ENCODE assay signal across 8 mouse cellular contexts in the genomic region with DNA sequence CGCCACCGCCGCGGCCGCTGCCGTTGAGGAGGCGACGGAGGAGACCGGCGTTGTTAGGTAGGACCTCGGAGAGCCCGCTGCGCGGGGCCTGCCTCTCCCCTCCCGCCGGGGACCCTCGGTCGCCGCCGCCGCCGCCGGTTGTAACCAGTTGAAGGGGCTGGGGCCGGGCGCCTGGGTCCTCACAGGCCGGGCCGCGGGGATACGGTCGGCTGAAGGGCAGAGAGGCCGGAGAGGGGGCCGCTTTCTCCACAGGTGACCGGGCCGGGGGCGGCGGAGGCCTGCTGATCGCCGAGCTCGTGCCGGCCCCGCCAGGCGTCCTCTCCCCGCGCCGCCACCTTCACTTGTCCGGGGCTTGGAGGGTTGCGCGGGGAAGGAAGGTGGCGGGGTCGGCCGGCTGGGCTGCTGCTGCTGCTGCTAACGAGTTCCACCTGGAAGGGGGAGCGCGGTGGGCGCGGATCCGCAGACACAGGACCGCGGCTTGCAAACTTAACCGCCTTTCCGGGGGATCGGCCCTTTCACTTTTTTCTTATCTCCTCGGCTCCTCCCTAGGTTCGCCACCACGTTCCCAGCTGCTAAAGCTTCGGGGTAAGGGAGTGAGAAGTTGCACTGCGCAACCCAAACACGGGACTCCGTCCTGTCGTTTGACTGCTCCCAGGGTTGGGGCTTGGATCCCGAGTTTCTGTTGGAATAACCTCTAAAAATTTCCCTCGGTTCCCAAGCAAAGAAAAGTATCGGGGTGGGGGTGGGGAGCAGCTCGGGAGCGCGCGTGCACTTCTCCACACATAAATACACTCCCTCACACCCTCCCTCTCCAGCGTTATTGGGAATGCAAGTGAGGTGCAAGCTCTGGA. TPM values are rescaled to one million over a fixed set of nuclear protein-coding genes. Genes with fewer than 3 reads are reported as not detected.
DNase-seq lines count a peak whose midpoint lies in the region.

No protein-coding gene starts in this region.

- no peaks in the 10 kb centered on the region for H3K27me3 ChIP-seq in hindbrain, embryonic 10.5 days (ENCODE audit: insufficient read depth, poor library complexity, severe bottlenecking)

- H3K27ac ChIP-seq in brown adipose tissue, adult 24 weeks (replicated peaks; ENCODE audit: low read depth, low read length) = peak overlapping the region; percentile 66
- H3K27ac ChIP-seq in hindbrain, embryonic 10.5 days = peak overlapping the region; percentile 99

- DNase-seq in MN1 (ENCODE audit: low spot score) = peak; percentile 57
- DNase-seq in forelimb bud, embryonic 11.5 days (ENCODE audit: low read depth, low spot score) = peak; percentile 46
- no peak for DNase-seq in hindbrain, embryonic 10.5 days (ENCODE audit: low spot score)
- peak; percentile 37 to 43 for DNase-seq in layer of hippocampus, postnatal 14 days (ENCODE audit: low spot score in 2 of 2)
- DNase-seq in lung, postnatal 14 days = peak; percentile 48
- DNase-seq in retina, embryonic 14.5 days (ENCODE audit: low spot score) = peak; percentile 59
- peak; percentile 53 for DNase-seq in urinary bladder, postnatal 25 days (ENCODE audit: low spot score)

- H3K4me1 ChIP-seq in brown adipose tissue, adult 24 weeks (ENCODE audit: control insufficient read depth, insufficient read depth, insufficient read length, low read length) = no peaks in the 10 kb centered on the region
- H3K4me1 ChIP-seq in hindbrain, embryonic 10.5 days (replicated peaks) = peaks cover 27% of the 10 kb centered on the region

- peaks cover 10% of the 10 kb centered on the region for H3K36me3 ChIP-seq in hindbrain, embryonic 10.5 days

- H3K9me3 ChIP-seq in hindbrain, embryonic 10.5 days = no peaks in the 10 kb centered on the region

- under 1% methylated on average over 78 of the region's 78 CpGs for whole genome bisulfite sequencing in hindbrain, embryonic 10.5 days

- peak overlapping the region; percentile 72 for H3K4me3 ChIP-seq in brown adipose tissue, adult 24 weeks (ENCODE audit: insufficient read depth, low read depth, low read length)
- peak overlapping the region; percentile 96 for H3K4me3 ChIP-seq in hindbrain, embryonic 10.5 days

RNA-seq across cellular contexts. Expression of a gene that starts 0.8 kb away (rescaled TPM):
- 91.1 and 97.3 TPM in 2 replicates for polyA plus RNA-seq in brown adipose tissue, adult 24 weeks (2012; ENCODE audit: insufficient read depth, insufficient read length, missing spikeins)
- 29.4 and 40.0 TPM in 2 replicates for polyA plus RNA-seq in hindbrain, embryonic 10.5 days (2016; fragmentation: Nextera tagmentation; extraction: Ambion mirVana)
- total RNA-seq in layer of hippocampus, postnatal 14 days (2021) = 100 to 1,000 TPM; 113 TPM
